Mouse (Mus musculus) lung, postnatal 0 days (tissue): ENCODE measurements around the gene Tasp1.

Experiments used
- CTCF ChIP-seq: IDR thresholded peaks from 2 replicates; pipeline ENCODE4 v1.5.1; 2016; ENCODE audit warnings: antibody characterized with exemption, mild to moderate bottlenecking
- EP300 ChIP-seq: IDR thresholded peaks from 2 replicates; pipeline ENCODE4 v1.6.1; 2016; ENCODE audit warnings: antibody characterized with exemption, mild to moderate bottlenecking, control low read depth

- TF ChIP-seq CTCF (no peak), EP300 (no peak)
These were observed 258.7 kb downstream of the Tasp1 start for GRCm38 (mm10) chr2:139807887-139808286.
